Mouse (Mus musculus) ES-Bruce4 (cell line): ENCODE data around the gene Tiam1.

Experiments
- CTCF ChIP-seq: IDR thresholded peaks from one replicate; pipeline ENCODE4 v1.8.1; 2011; ENCODE audit warnings: low read depth, low read length
- POLR2A ChIP-seq: IDR thresholded peaks from one replicate; pipeline ENCODE4 v1.8.1; 2011; ENCODE audit warnings: low read length; ENCODE audit not compliant: insufficient read depth

GRCm38 (mm10) chr16:89867212-89867829, 276.2 kb downstream of the Tiam1 start:
- no peak for TF ChIP-seq CTCF
- TF ChIP-seq POLR2A, result no peak
